Mouse (Mus musculus) layer of hippocampus, postnatal 36 days (tissue): Measurements from ENCODE around the gene Vmn1r103. TPM values are rescaled to one million over a fixed set of nuclear protein-coding genes. Genes with fewer than 3 reads are reported as not detected.
"Not testable (repeated sequence)": the region's sequence is repeated elsewhere in the genome, so short reads cannot be mapped to it uniquely, and the experiment has no call there.

Experiments used
- DNase-seq, 2 experiments: peaks; one replicate each; pipeline ENCODE4 v3.0.0; 2022
- total RNA-seq, 2 experiments: library from RNA; stranded (reverse); gene quantifications; 2 replicates each; pipeline ENCODE4 v1.2.3; 2021

Gene Vmn1r103
- not detected for total RNA-seq

GRCm38 (mm10) chr7:20510434-20510833 lies at the start of gene Vmn1r103:
Gene Vmn1r103, minus strand, starts transcription at chr7:20510534.
- DNase-seq = not testable (repeated sequence)

- not testable (repeated sequence) for DNase-seq
Observed at GRCm38 (mm10) chr7:20545657-20546056, 35.3 kb upstream of the Vmn1r103 start, which contains the start of gene Gm5726. Gene Gm5726, minus strand, starts transcription at chr7:20545757.

GRCm38 (mm10) chr7:20533537-20533936 lies 23.2 kb upstream of the Vmn1r103 start, which contains the start of gene Vmn1r104:
Gene Vmn1r104, plus strand, starts transcription at chr7:20533837.
- DNase-seq = not testable (repeated sequence)

GRCm38 (mm10) chr7:20474825-20475224 lies 35.5 kb downstream of the Vmn1r103 start, which contains the start of gene Gm10670:
Gene Gm10670, minus strand, starts transcription at chr7:20474925.
- not testable (repeated sequence) for DNase-seq

Other genes starting within 250 kb of the Vmn1r103 start
- gene Gm5890, start 247.7 kb downstream of the Vmn1r103 start, total RNA-seq = not detected
- not detected for gene Gm4133, start 176.5 kb downstream of the Vmn1r103 start, total RNA-seq
- not detected for gene Gm5728, start 135.1 kb downstream of the Vmn1r103 start, total RNA-seq
- gene Vmn1r100, start 92.6 kb downstream of the Vmn1r103 start, total RNA-seq = not detected
- gene Vmn1r101, start 67.9 kb downstream of the Vmn1r103 start, total RNA-seq = not detected
- not detected for gene Gm10670, start 35.6 kb downstream of the Vmn1r103 start, total RNA-seq
- not detected for gene Vmn1r104, start 23.3 kb upstream of the Vmn1r103 start, total RNA-seq
- gene Gm5726, start 35.2 kb upstream of the Vmn1r103 start, total RNA-seq = not detected
- gene Gm4141, start 65.7 kb upstream of the Vmn1r103 start, total RNA-seq = not detected
- gene Gm4513, start 88.5 kb upstream of the Vmn1r103 start, total RNA-seq = not detected
- gene Vmn1r107, start 158.4 kb upstream of the Vmn1r103 start, total RNA-seq = not detected
- not detected for gene Vmn1r111, start 192.7 kb upstream of the Vmn1r103 start, total RNA-seq
- gene Gm10668, start 220.1 kb upstream of the Vmn1r103 start, total RNA-seq = not detected